Mouse (Mus musculus): ENCODE results near the gene Sin3b. TPM values are rescaled to one million over a fixed set of nuclear protein-coding genes. Genes with fewer than 3 reads are reported as not detected.
"Not testable (repeated sequence)": the region's sequence is repeated elsewhere in the genome, so short reads cannot be mapped to it uniquely, and the experiment has no call there.

Sin3b gene
- total RNA-seq (2021) = 100 to 1,000 TPM; 148 to 159 TPM

DNA sequence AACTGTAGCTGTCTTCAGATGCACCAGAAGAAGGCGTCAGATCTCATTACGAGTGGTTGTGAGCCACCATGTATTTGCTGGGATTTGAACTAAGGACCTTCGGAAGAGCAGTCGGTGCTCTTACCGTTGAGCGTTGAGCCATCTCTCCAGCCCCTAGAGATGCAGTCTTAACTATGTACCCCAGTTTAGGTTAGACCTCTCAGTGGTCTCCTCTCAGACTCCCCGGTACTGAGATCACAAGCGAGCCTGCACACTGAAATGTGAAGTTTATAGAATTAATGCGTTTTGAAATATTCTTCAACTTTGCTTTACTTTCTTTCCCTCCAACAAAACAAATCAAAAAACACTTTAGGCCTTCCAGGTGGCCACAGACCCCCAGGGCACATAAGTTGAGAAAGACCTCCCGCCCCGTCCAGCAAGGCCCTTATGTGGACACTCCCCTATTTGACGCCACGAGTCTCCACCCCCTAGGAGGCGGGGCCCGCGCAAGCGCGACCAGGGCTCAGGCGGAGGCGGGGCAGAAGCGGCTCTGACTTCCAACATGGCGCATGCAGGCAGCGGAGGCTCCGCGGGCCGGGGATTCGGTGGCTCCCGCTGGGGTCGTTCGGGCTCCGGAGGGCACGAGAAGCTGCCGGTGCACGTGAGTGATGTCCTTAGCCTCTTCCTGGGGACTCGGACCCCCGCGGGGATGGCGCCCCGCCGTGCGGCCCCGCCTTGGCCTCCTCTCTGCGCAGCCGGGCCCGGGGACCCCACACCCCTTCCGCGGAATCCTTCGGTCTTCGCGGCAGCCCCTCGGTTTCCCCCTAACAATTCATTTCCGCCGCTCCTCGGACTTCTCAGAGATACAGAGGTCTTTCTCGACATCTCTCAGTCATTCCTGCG is at the start of gene Sin3b:
Gene Sin3b (plus strand): TSS at position 517 of the 882 bp plus-strand sequence.
- intact Hi-C loops (cut with DNase I) = no loop called here
- DNase-seq (ENCODE audit: extremely low spot score in 1 of 2, low spot score in 2 of 2) = peak; percentile 87 to 96

DNA sequence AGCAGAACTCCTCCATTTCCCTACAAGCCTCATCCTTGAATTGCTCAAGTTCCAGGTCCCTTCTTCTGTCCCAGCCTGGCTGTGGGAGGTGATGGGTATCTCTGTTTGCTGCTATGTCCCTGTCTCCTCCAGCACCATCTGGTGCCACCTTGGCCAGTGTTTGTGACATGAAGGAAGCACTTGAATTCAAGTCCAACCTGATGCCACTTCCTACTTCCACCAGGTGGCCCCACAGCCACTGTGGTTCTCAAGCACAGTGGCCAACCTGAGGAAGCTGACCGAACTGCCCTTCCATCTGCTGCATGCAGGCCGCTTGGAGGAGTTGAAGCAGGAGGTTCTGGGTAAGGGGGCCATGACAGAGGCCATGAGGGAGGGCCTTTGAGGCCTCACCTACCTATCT is 48.9 kb upstream of the Sin3b start:
- DNase-seq (ENCODE audit: extremely low spot score in 1 of 2, low spot score in 2 of 2) = no peak

DNA sequence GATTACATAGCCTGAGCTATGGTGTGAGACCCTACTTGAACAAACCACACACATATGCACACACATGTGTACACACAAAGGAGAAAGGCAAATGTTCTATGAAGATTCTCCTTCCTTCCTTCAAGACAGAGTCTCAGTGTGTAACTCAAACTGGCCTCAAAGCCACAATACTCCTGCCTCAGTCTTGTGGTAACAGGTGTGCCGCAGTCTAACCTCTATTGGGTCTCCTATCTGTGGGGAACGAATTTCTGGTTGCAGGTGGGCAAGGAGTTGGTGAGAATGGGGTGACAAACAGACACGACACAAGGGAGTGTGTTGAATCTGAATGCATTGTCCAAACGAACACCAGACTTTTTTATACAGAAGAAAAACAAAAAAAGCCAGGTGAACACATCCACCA is 46.6 kb upstream of the Sin3b start:
- no peak for DNase-seq (ENCODE audit: extremely low spot score in 1 of 2, low spot score in 2 of 2)
- intact Hi-C loops (cut with DNase I) = no loop called here

More for the DNA sequence above, 48.9 kb upstream of the Sin3b start:
- intact Hi-C loops (cut with DNase I) = no loop called here

DNA sequence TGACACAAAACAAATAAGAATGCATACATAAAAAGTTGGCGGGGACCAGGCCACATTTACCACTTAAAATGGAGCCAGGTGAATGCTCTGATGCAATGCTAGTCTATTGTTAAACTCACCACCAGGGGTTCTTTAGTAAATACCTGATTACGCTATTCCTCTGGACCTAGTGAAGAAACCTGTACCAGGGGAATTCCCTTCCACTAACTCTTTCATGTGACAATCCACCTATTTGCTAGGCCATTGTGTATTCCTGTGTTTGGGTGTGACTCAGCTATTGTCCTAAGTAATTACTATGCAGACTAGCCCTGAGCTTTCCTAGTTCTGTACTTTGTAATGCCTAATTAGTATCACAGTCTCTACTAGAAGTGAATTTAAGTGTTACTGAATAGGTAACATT is 46.2 kb upstream of the Sin3b start:
- DNase-seq (ENCODE audit: extremely low spot score in 1 of 2, low spot score in 2 of 2); intact Hi-C loops (cut with DNase I): not testable (repeated sequence)

DNA sequence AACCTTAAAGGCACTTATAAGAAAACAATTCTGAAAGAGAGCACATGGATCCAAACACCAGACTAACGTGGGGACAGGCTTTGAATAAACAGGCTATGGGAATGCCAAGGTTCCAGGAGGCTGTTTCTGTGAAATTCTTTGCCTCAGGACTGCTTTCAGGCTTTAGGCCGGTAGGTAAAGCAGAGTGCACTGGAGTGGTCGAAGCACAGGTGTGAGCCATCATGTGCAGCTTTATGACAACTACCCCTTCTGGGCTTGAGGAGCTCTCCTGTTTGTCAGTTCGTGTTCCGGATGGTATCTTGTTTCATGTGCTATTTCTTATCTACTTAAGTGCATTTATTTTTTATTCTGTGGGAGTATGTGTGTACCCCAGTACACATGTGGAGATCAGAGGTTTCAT is 45.8 kb upstream of the Sin3b start:
- DNase-seq (ENCODE audit: extremely low spot score in 1 of 2, low spot score in 2 of 2) = no peak
- intact Hi-C loops (cut with DNase I) = no loop called here

DNA sequence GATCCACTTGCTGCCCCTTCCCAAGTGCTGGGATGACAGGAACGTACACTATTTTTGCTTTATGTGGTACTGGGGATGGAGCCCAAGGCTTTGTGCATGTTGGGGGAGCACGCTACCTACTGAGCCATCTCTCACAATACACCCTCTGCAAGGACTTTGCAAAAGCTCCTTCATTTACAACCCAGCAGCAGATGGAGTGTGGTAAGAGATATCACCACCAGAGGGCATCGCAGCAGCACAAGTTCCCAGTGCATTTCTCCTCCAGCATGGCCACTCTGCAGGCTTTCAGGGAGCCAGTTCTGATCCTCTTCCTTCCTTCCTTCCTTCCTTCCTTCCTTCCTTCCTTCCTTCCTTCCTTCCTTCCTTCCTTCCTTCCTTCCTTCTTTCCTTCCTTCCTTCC is 43.0 kb upstream of the Sin3b start:
- peak; percentile 73 to 74 for DNase-seq (ENCODE audit: extremely low spot score in 1 of 2, low spot score in 2 of 2)
- intact Hi-C loops (cut with DNase I) = loop anchor here (5.0 kb wide), 1 partner anchor 67 kb away; no protein-coding TSS in a partner anchor

DNA sequence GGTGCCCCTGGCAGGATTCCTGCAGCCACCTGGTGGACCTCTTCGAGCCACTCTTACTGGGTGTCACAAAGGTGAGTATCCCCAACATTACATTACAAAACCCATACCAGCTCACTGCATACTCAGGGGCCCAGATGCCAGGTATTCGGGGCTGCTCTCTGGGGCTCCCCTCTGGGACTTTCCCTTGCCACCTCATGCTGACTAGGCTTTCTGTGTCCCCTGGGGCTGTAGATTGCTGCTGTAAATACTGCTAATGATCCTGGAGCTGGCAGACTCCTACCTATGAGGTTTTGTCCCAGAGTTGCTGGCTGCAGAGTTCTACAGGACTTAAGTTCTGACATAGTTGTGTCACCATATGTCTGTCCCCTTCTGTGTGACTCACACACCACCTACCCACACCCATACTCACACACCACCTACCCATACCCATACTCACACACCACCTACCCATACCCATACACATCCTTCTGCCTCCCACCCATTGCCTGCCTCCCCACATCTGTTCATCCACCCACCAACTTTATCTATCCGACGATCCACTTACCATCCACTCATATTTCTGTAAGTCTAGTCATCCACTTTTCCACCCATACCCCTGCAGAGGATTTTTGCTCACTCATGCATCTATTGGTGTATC is 40.9 kb upstream of the Sin3b start:
- no peak for DNase-seq (ENCODE audit: extremely low spot score in 1 of 2, low spot score in 2 of 2)

DNA sequence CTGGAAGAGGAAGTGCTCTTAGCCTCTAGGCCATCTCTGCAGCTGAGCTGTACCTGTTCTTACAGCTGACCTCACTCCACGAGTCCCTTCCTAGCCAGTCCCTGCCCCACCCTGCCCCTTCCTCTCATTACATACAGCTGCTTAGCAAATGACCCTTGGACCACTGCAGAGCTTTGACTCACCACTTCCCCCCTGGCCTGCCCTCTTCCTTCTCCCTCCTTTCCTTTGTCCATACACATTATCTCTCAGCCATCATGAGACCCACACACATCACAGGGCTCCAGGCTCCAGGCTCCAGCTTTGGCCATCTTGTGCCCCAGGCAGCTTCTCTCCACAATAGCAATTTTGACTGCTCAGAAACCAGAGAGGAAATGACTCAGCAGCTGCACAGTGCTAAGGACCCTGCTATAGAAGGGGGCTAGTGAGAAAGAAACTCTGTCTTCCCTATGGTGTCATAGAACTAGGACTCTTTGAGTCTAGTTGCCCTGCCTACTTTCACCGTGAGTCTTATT is 40.0 kb upstream of the Sin3b start:
- no peak for DNase-seq (ENCODE audit: extremely low spot score in 1 of 2, low spot score in 2 of 2)
- intact Hi-C loops (cut with DNase I) = loop anchor here (5.0 kb wide), 1 partner anchor 64 kb away; no protein-coding TSS in a partner anchor

More for the DNA sequence above, 40.9 kb upstream of the Sin3b start:
- intact Hi-C loops (cut with DNase I) = loop anchor here (5.0 kb wide), 1 partner anchor 65 kb away; no protein-coding TSS in a partner anchor

DNA sequence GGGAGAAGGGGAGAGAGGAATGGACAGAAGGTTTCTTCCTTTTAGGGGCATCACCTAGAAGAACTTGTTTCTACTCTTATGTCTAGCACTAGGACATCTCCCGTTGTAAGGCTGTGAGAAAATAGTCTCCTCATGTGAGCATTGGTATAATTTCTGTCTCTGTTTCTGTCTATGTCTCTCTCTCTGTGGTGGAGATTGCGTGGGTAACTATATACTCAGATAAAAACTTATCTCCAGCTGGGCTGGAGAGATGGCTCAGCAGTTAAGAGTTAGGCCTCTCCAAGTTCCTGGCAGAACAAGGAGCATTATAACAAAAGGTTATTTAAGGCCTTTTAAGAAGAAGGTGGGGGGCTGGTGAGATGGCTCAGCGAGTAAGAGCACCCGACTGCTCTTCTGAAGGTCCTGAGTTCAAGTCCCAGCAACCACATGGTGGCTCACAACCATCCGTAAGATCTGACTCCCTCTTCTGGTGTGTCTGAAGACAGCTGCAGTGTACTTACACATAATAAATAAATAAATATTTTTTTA is 39.4 kb upstream of the Sin3b start:
- intact Hi-C loops (cut with DNase I) = loop anchor here (5.0 kb wide), 1 partner anchor 64 kb away; no protein-coding TSS in a partner anchor

DNA sequence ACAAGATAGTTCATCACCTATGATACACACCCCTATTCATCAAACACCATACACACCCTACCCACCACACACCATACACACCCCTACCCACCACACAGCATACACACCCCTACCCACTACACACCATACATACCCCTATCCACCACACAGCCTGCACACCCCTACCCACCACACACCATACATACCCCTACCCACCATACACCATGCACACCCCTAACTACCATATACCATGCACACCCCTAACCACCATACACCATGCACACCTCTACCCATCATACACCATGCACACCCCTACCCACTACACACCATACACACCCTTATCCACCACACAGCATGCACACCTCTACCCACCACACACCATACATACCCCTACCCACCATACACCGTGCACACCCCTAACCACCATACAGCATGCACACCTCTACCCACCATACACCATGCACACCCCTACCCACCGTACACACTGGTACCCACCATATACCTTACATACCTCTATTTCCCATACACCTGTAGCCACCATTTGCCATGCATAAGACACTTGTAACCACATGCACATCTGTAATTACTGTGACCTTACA is 24.6 kb upstream of the Sin3b start:
- intact Hi-C loops (cut with DNase I) = no loop called here
- DNase-seq (ENCODE audit: extremely low spot score in 1 of 2, low spot score in 2 of 2) = no peak

More for the DNA sequence above, 39.4 kb upstream of the Sin3b start:
- DNase-seq (ENCODE audit: extremely low spot score in 1 of 2, low spot score in 2 of 2) = not testable (repeated sequence)

DNA sequence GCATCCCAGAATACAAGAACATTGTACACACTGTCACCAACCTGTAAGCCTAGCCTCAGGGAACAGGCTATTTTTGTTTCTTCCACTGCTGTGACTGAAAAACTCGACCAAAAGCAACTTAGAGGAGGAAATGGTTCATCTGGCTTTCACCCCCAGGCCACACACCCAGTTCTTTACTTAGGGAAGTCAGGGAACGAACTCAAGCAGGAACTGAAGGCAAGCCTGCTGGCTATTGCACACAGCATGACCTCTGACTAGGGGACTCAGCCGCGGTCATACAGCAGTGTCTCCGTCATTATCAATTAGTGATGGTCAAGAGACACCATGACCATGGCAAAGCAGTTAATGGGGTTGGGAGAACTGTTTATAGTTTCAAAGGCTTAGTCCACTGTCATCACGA is 10.5 kb upstream of the Sin3b start:
- no peak for DNase-seq (ENCODE audit: extremely low spot score in 1 of 2, low spot score in 2 of 2)
- intact Hi-C loops (cut with DNase I) = no loop called here

DNA sequence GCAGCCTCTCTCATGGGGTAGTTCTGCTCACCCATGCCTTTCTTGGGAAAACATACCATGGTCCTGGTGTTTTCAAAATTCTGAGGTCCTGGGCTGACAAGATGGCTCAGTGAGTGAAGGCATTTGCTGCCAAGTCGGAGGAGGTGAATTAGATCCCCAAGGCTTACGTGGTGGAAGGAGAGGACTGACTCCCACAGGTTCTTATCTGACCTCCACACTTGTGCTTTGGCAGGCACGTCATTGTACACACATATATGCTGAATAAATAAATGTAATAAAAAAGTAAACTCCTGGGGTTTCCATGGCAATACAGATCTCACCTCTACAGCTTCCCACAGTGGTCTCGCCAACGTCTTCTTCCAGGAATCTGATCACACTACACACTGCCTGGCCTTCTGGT is 6.5 kb upstream of the Sin3b start:
- DNase-seq (ENCODE audit: extremely low spot score in 1 of 2, low spot score in 2 of 2) = no peak

DNA sequence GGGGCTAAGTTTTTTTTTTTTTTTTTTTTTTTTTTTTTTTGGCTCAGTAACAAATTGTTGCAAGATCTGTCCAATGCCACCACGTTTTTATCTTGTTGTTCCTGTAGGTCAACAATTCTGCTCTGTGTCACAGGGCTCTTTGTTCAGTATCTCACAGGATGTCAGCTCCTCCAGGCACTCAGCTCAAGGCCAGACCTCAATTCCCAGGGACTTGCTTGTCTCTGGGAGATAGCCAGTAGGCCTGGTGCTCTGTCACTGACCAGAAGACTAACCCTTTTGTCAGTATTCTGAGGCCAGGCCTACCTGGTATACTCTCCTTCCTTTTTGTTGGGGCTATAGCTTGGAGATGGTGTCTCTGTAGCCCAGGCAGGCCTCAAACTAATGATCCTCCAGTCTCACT is 2.5 kb upstream of the Sin3b start:
- no peak for DNase-seq (ENCODE audit: extremely low spot score in 1 of 2, low spot score in 2 of 2)
- intact Hi-C loops (cut with DNase I) = no loop called here

More for the DNA sequence above, 6.5 kb upstream of the Sin3b start:
- intact Hi-C loops (cut with DNase I) = no loop called here

DNA sequence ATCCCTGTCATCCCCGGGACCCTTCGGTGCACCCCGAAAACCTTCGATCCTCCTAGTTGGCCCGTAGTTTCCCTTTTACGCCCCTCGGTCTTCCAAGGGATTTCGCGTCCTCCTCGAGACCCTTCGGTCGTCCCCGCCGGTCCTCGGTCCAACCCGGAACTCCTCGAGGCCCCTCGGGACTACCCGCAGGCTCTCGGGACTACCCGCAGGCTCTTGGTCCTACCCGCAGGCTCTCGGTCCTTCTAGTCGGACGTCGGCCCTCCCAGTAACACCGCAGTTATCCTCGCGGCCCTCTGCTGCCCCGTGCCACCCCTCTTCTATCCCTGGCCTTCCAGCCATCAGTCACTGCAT is 541 bp downstream of the Sin3b start:
- intact Hi-C loops (cut with DNase I) = no loop called here
- peak in 1 of 2 experiments; percentile 60 for DNase-seq (ENCODE audit: extremely low spot score in 1 of 2, low spot score in 2 of 2)

DNA sequence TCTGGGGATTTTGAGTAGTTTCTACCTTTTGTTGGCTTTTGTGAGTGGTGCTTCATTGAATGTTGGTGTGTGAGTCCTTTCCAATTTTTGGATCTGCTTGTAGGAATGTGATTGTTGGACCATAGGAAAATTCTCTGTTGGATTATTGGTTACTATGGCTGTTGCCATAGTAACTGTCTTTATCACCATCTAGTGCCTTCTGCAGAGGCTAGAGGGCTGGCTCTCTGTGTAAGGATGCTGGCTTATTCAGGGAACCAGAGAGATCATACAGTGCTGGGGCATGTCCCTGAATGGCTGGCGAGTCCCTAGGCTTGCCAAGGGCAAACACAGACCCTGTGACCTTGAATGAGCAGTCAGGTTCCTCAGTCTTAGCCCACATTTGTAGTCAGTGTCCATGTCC is 5.6 kb downstream of the Sin3b start:
- intact Hi-C loops (cut with DNase I) = no loop called here
- no peak for DNase-seq (ENCODE audit: extremely low spot score in 1 of 2, low spot score in 2 of 2)

DNA sequence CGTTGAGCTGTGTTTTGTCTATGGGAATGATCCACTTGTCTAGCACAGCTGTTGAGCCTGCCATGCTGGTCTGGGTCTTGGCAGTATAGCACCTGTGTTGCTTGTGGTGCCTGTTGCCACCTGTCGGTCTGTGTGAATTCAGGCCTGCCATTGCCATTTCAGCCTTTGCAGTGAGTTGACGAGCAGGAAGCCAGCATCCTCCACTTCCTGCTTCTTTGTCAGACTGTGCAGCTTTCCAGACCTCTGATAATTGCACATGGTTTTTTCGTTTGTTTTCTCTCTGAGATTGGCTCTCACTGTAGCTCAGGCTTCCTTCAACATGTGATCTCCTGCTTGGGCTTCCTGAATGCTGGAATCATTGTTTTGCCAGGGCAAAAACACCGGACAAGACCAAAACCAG is 11.9 kb downstream of the Sin3b start:
- no peak for DNase-seq (ENCODE audit: extremely low spot score in 1 of 2, low spot score in 2 of 2)
- intact Hi-C loops (cut with DNase I) = no loop called here

DNA sequence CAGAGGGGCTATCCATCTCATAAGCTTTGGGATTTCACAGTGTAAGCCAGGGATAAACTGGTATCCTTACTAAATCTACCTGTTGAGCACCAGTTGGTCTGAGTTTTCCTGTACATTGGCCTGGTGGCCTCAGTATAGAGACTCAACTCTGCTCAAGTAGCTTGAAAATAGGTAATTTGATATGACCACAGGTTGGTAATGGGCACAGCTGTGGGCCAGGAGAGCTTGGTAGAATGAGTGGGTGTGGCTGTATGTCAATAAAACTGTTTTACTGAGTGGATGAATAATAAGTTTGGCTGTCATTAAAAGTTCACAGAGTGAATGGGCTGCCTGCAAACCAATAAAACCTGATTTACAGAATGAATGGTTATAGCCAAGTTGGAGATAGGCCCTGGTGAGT is 13.8 kb downstream of the Sin3b start:
- intact Hi-C loops (cut with DNase I) = no loop called here
- no peak for DNase-seq (ENCODE audit: extremely low spot score in 1 of 2, low spot score in 2 of 2)

DNA sequence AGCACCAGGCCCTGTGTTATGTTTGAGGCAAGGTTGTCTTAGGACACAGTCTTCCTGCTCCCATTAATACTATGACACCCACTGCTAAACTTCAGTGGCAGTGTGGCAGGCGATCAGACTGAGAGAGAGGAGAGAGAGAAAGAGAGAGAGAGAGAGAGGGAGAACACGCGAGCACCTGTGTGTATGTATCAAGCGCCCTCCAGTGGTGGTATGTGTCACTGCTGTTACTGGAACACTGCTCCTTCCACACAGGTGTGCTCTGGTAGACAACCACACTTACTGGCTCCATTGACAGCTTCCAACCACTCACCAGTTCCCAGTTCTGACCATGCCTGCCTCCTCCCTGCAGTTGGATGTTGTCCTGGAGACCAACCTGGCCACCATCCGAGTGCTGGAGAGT is 23.0 kb downstream of the Sin3b start:
- intact Hi-C loops (cut with DNase I) = loop anchor here (5.0 kb wide), 1 partner anchor 64 kb away; no protein-coding TSS in a partner anchor
- DNase-seq (ENCODE audit: extremely low spot score in 1 of 2, low spot score in 2 of 2) = peak; percentile 27 to 42

DNA sequence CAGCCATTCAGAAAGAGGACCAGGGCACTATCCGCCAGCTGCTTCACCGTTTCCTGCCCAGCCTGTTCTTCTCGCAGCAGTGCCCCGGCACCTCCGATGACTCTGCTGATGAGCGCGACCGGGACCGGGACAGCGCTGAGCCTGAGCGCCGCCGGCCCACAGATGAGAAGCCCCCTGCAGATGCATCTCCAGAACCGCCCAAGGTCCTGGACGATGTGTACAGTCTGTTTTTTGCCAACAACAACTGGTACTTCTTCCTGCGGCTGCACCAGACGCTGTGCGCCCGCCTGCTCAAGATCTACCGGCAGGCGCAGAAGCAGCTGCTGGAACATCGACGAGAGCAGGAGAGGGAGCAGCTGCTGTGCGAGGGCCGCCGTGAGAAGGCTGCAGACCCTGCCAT is 26.8 kb downstream of the Sin3b start:
- peak in 1 of 2 experiments; percentile 21 for DNase-seq (ENCODE audit: extremely low spot score in 1 of 2, low spot score in 2 of 2)
- intact Hi-C loops (cut with DNase I) = loop anchor here (5.0 kb wide), 1 partner anchor 68 kb away; no protein-coding TSS in a partner anchor
